Mouse (Mus musculus): ENCODE measurements around the gene Nrtn. TPM values are rescaled to one million over a fixed set of nuclear protein-coding genes. Genes with fewer than 3 reads are reported as not detected.

Nrtn gene
- total and polyA plus RNA-seq, 3 experiments = 0.25 TPM; not detected in 2

DNA sequence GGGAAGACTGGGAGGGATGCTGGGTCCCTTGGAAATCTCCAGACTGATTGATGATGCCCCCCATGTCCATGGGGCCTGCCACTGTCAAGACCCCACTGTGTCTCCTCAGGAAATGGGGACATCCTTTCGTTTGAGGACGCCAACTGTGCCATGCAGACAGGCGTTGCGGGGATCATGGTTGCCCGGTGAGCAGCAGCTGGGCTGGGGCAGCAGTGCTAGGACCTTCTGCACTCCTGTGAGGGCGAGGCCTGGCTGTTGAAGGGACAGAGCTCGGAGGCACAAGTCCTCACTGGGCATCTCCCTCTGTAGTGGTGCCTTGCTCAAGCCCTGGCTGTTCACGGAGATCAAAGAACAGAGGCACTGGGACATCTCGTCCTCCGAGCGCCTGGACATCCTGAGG, 11.6 kb upstream of the Nrtn start:
- no peak overlapping the region for H3K4me2 ChIP-seq (ENCODE audit: insufficient read depth, low read depth, poor library complexity, severe bottlenecking)
- no peaks in the 10 kb centered on the region for H3K27me3 ChIP-seq (replicated peaks)
- peaks cover 51 to 72% of the 10 kb centered on the region in 2 experiments for H3K36me3 ChIP-seq (replicated peaks in 1 of 2; ENCODE audit: control insufficient read depth in 1 of 2, insufficient read depth in 1 of 2, low read length in 1 of 2)
- H3K9ac ChIP-seq (ENCODE audit: insufficient read depth, low read depth) = no peak overlapping the region
- H3K79me2 ChIP-seq (replicated peaks; ENCODE audit: control insufficient read depth, extremely low read depth, insufficient read depth, poor library complexity, severe bottlenecking) = peaks cover 8% of the 10 kb centered on the region
- in situ Hi-C loops (cut with MboI; ENCODE audit: low pct_ligation_motif_present, low pct_unique_long_range_greater_than_20kb, low sequenced_read_pairs) (no loop called here), dilution Hi-C loops (cut with MboI; ENCODE audit: extremely low pct_ligation_motif_present, extremely low pct_unique_long_range_greater_than_20kb, low sequenced_read_pairs) (no loop called here)
- no peak overlapping the region for H3K27ac ChIP-seq (ENCODE audit: insufficient read depth, low read depth)
- DNase-seq (ENCODE audit: extremely low read depth) = no peak
- TF ChIP-seq SIN3A (IDR thresholded peaks at IDR 0.05; ENCODE audit: low read length) (no peak), MXI1 (IDR thresholded peaks at IDR 0.05; ENCODE audit: low read depth, low read length) (no peak), JUND (conservative IDR thresholded peaks at IDR 0.05; ENCODE audit: low read depth, low read length) (no peak), NELFE (IDR thresholded peaks at IDR 0.05; ENCODE audit: low read depth, low read length) (no peak), GABPA (IDR thresholded peaks at IDR 0.05; ENCODE audit: insufficient replicate concordance, low read depth, low read length) (no peak), ZKSCAN1 (IDR thresholded peaks at IDR 0.05; ENCODE audit: borderline replicate concordance, low read depth, low read length) (no peak), POLR2AphosphoS2 (IDR thresholded peaks at IDR 0.05; ENCODE audit: low read depth, low read length) (no peak), USF2 (conservative IDR thresholded peaks at IDR 0.05; ENCODE audit: low read depth, low read length) (no peak), MAFK (IDR thresholded peaks at IDR 0.05; ENCODE audit: insufficient replicate concordance, low read length) (no peak), ZNF384 (IDR thresholded peaks at IDR 0.05; ENCODE audit: low read depth, low read length) (no peak), RAD21 (IDR thresholded peaks at IDR 0.05; ENCODE audit: low read depth, low read length) (no peak), CHD2 (IDR thresholded peaks at IDR 0.05; ENCODE audit: low read length) (no peak), E2F4 (IDR thresholded peaks at IDR 0.05; ENCODE audit: insufficient replicate concordance, low read depth, low read length) (no peak), MYC (IDR thresholded peaks at IDR 0.05; ENCODE audit: low read depth, low read length) (no peak), TBP (conservative IDR thresholded peaks at IDR 0.05; ENCODE audit: low read depth, low read length) (no peak), RCOR1 (conservative IDR thresholded peaks at IDR 0.05; ENCODE audit: low read depth, low read length) (no peak), ZMIZ1 (IDR thresholded peaks at IDR 0.05; ENCODE audit: low read depth, low read length) (no peak), NRF1 (IDR thresholded peaks at IDR 0.05; ENCODE audit: low read depth, low read length) (no peak), ELF1 (IDR thresholded peaks at IDR 0.05; ENCODE audit: low read depth, low read length) (no peak)
- no peaks in the 10 kb centered on the region for H3K9me3 ChIP-seq (replicated peaks; ENCODE audit: low read length)
- H3K4me3 ChIP-seq (replicated peaks in 1 of 3; ENCODE audit: low read depth in 2 of 3, low read length in 2 of 3, poor library complexity in 1 of 3) = no peak overlapping the region
- H3K4me1 ChIP-seq (ENCODE audit: control insufficient read depth in 1 of 2, insufficient read depth in 2 of 2) = peaks cover 0 to 5% of the 10 kb centered on the region in 2 experiments; a peak in 2 of 4 replicates

DNA sequence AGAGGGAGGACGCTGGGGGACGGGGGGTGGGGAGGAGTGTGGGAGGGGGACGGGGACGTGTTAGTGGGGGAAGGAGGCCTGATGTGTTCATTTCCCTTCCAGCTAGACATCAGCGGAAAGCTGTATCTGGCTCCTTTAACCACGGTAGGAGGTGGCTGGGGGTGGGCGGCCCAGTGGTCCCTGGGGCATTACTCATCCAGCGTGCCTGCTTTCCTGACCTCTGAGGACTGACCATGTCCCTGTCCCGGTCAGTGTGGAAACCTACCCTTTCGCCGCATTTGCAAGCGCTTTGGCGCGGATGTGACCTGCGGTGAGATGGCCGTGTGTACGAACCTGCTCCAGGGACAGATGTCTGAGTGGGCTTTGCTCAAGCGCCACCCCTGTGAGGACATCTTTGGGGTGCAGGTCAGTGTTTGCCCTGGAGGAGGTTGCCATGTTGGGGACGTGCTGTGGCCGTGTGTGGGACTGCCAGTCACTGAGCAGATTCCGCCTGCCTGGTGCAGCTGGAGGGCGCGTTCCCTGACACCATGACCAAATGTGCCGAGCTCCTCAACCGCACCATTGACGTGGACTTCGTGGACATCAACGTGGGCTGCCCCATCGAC, 10.3 kb upstream of the Nrtn start:
- Histone ChIP-seq H3K4me3 (replicated peaks in 1 of 3; ENCODE audit: low read depth in 2 of 3, low read length in 2 of 3, poor library complexity in 1 of 3) (no peak overlapping the region), H3K79me2 (replicated peaks; ENCODE audit: control insufficient read depth, extremely low read depth, insufficient read depth, poor library complexity, severe bottlenecking) (peaks cover 8% of the 10 kb centered on the region), H3K36me3 (replicated peaks in 1 of 2; ENCODE audit: control insufficient read depth in 1 of 2, insufficient read depth in 1 of 2, low read length in 1 of 2) (peaks cover 51 to 61% of the 10 kb centered on the region in 2 experiments), H3K27me3 (replicated peaks) (no peaks in the 10 kb centered on the region), H3K4me1 (ENCODE audit: control insufficient read depth in 1 of 2, insufficient read depth in 2 of 2) (peaks cover 0 to 14% of the 10 kb centered on the region in 2 experiments; a peak in 2 of 4 replicates), H3K4me2 (ENCODE audit: insufficient read depth, low read depth, poor library complexity, severe bottlenecking) (no peak overlapping the region), H3K9ac (ENCODE audit: insufficient read depth, low read depth) (no peak overlapping the region), H3K9me3 (replicated peaks; ENCODE audit: low read length) (no peaks in the 10 kb centered on the region), H3K27ac (ENCODE audit: insufficient read depth, low read depth) (no peak overlapping the region)
- dilution Hi-C loops (cut with MboI; ENCODE audit: extremely low pct_ligation_motif_present, extremely low pct_unique_long_range_greater_than_20kb, low sequenced_read_pairs) = no loop called here
- no peak for TF ChIP-seq KAT2A (IDR thresholded peaks at IDR 0.05; ENCODE audit: insufficient replicate concordance, low read length)
- in situ Hi-C loops (cut with MboI; ENCODE audit: low pct_ligation_motif_present, low pct_unique_long_range_greater_than_20kb, low sequenced_read_pairs) = no loop called here
- no peak for DNase-seq (ENCODE audit: extremely low read depth)
